14 mouse cellular contexts compared by ENCODE assay signal in genomic region chr1:38418181-38419032, GRCm38 (mm10).
A peak's percentile ranks its signal among the peaks of the same experiment; 100 is the strongest.
DNase-seq lines count a peak whose midpoint lies in the region; ATAC-seq and TF ChIP-seq lines count a peak whose summit lies in the region.
"Had no signal": no experiment of that assay in that cellular context is flagged by ENCODE, and none has a peak within 500 bp of the region (broad histone marks: within the 10 kb centered on the region; RNA-seq: fewer than 3 reads in every experiment).

No protein-coding gene starts in this region.

- TF ChIP-seq POLR2A in cerebellum, adult 2 months (IDR thresholded peaks at IDR 0.05; ENCODE audit: borderline replicate concordance, insufficient read depth, low read length): no peak

- H3K9ac ChIP-seq in forebrain, embryonic 15.5 days (replicated peaks): no peak overlapping the region; the same call in 1 of the 2 replicates
- no peak overlapping the region for H3K9ac ChIP-seq in hindbrain, postnatal 0 days (replicated peaks; ENCODE audit: low read length)
- no peak overlapping the region for H3K9ac ChIP-seq in midbrain, postnatal 0 days (replicated peaks; ENCODE audit: low read length, poor library complexity, severe bottlenecking)

- H3K4me1 ChIP-seq in forebrain, embryonic 15.5 days: peaks cover 20% of the 10 kb centered on the region
- H3K4me1 ChIP-seq in hindbrain, postnatal 0 days (ENCODE audit: insufficient read depth, low read length): peaks cover 4% of the 10 kb centered on the region; the same call in 1 of the 2 replicates
- H3K4me1 ChIP-seq in midbrain, postnatal 0 days (ENCODE audit: insufficient read depth, low read length): peaks cover 3% of the 10 kb centered on the region; the same call in 1 of the 2 replicates
- H3K4me1 ChIP-seq in cerebellum, adult 2 months (ENCODE audit: control insufficient read depth, insufficient read depth, low read length): no peaks in the 10 kb centered on the region

- peak; percentile 76 for ATAC-seq in forebrain, embryonic 15.5 days (replicated peaks)
- ATAC-seq in hindbrain, postnatal 0 days: peak; percentile 57
- ATAC-seq in midbrain, postnatal 0 days (ENCODE audit: low FRiP score): no peak

- intact Hi-C loops in left cerebral cortex, adult 2 months (cut with DNase I): no loop called here

- no peaks in the 10 kb centered on the region for H3K36me3 ChIP-seq in forebrain, embryonic 15.5 days
- H3K36me3 ChIP-seq in hindbrain, postnatal 0 days (ENCODE audit: insufficient read depth, low read length): no peaks in the 10 kb centered on the region
- H3K36me3 ChIP-seq in midbrain, postnatal 0 days (ENCODE audit: insufficient read depth, low read length): no peaks in the 10 kb centered on the region
- H3K36me3 ChIP-seq: heart, embryonic 10.5 days had no signal

- peak overlapping the region; percentile 32; the same call in 1 of the 2 replicates for H3K27ac ChIP-seq in left cerebral cortex, adult 2 months
- peak overlapping the region; percentile 88 for H3K27ac ChIP-seq in forebrain, embryonic 15.5 days (replicated peaks)
- peak overlapping the region; percentile 16; the same call in 1 of the 2 replicates for H3K27ac ChIP-seq in hindbrain, postnatal 0 days
- H3K27ac ChIP-seq in midbrain, postnatal 0 days (ENCODE audit: low read depth, low read length): peak overlapping the region; percentile 32; the same call in 1 of the 2 replicates
- no peak overlapping the region for H3K27ac ChIP-seq in cerebellum, adult 2 months (ENCODE audit: insufficient read depth, low read length)
- H3K27ac ChIP-seq: heart, embryonic 10.5 days; macrophage had no signal

- H3K9me3 ChIP-seq in forebrain, embryonic 15.5 days: no peaks in the 10 kb centered on the region
- H3K9me3 ChIP-seq in hindbrain, postnatal 0 days (ENCODE audit: low read length): no peaks in the 10 kb centered on the region
- H3K9me3 ChIP-seq in midbrain, postnatal 0 days (ENCODE audit: low read length): no peaks in the 10 kb centered on the region
- H3K9me3 ChIP-seq: heart, embryonic 10.5 days had no signal

- 48% methylated on average over 12 of the region's 12 CpGs for WGBS in forebrain, embryonic 15.5 days
- 49% methylated on average over 12 of the region's 12 CpGs for WGBS in hindbrain, postnatal 0 days
- 68% methylated on average over 12 of the region's 12 CpGs for WGBS in midbrain, postnatal 0 days
- WGBS in cerebellum, adult 2 months: 72% methylated on average over 12 of the region's 12 CpGs

- H3K4me2 ChIP-seq in forebrain, embryonic 15.5 days (replicated peaks): no peak overlapping the region
- no peak overlapping the region for H3K4me2 ChIP-seq in hindbrain, postnatal 0 days (ENCODE audit: low read depth, low read length)
- no peak overlapping the region for H3K4me2 ChIP-seq in midbrain, postnatal 0 days (ENCODE audit: low read depth, low read length, poor library complexity, severe bottlenecking)
- H3K4me2 ChIP-seq: liver, embryonic 11.5 days had no signal

- no peak for DNase-seq in left cerebral cortex, adult 2 months (ENCODE audit: extremely low spot score in 1 of 2, low spot score in 2 of 2)
- DNase-seq in left cerebral cortex, adult 8-10 months (ENCODE audit: low spot score in 2 of 2): no peak
- no peak for DNase-seq in hindbrain, postnatal 0 days (ENCODE audit: low spot score)
- DNase-seq in midbrain, postnatal 0 days (ENCODE audit: low spot score): no peak
- DNase-seq in cerebellum, adult 2 months: no peak
- no peak for DNase-seq in thymus, postnatal 10 days (ENCODE audit: low spot score in 2 of 2)
- no peak for DNase-seq in natural killer cell, adult 2 months (ENCODE audit: low spot score in 2 of 2)
- DNase-seq: kidney, adult 9 months; spleen, adult 18-20 months; thymus, adult 2 months had no signal

- no peaks in the 10 kb centered on the region for H3K27me3 ChIP-seq in forebrain, embryonic 15.5 days
- no peaks in the 10 kb centered on the region for H3K27me3 ChIP-seq in hindbrain, postnatal 0 days (ENCODE audit: insufficient read depth, low read length)
- no peaks in the 10 kb centered on the region for H3K27me3 ChIP-seq in midbrain, postnatal 0 days (ENCODE audit: insufficient read depth, low read length)
- no peaks in the 10 kb centered on the region for H3K27me3 ChIP-seq in cerebellum, adult 2 months (ENCODE audit: control insufficient read depth, insufficient read depth, low read length)

- TF ChIP-seq CTCF in left cerebral cortex, adult 2 months (IDR thresholded peaks at IDR 0.05): peak; percentile 13; the same call in 1 of the 2 replicates
- TF ChIP-seq CTCF in hindbrain, postnatal 0 days (IDR thresholded peaks at IDR 0.05; ENCODE audit: low read depth): peak; percentile 17; the same call in 1 of the 2 replicates
- TF ChIP-seq CTCF in midbrain, postnatal 0 days (IDR thresholded peaks at IDR 0.05): peak; percentile 17
- no peak for TF ChIP-seq CTCF in cerebellum, adult 2 months (IDR thresholded peaks at IDR 0.05; ENCODE audit: borderline replicate concordance, insufficient read depth, low read depth, low read length)

- H3K4me3 ChIP-seq in left cerebral cortex, adult 2 months: no peak overlapping the region
- H3K4me3 ChIP-seq in forebrain, embryonic 15.5 days: no peak overlapping the region
- H3K4me3 ChIP-seq in hindbrain, postnatal 0 days (ENCODE audit: low read length): no peak overlapping the region
- no peak overlapping the region for H3K4me3 ChIP-seq in midbrain, postnatal 0 days (ENCODE audit: low read depth, low read length)
- H3K4me3 ChIP-seq in cerebellum, adult 2 months (replicated peaks; ENCODE audit: insufficient read depth, low read depth, low read length): no peak overlapping the region
- H3K4me3 ChIP-seq: heart, embryonic 10.5 days had no signal
